Mouse (Mus musculus) limb, embryonic 13.5 days (tissue): ENCODE data around the gene Slc25a45. TPM values are rescaled to one million over a fixed set of nuclear protein-coding genes. Genes with fewer than 3 reads are reported as not detected.
"Not testable (repeated sequence)": the region's sequence is repeated elsewhere in the genome, so short reads cannot be mapped to it uniquely, and the experiment has no call there.

ENCODE experiments used
- ATAC-seq: fragments of 200-750 bp; cut with Nextera tagmentation; 2 replicates; pipeline ENCODE4 v1.8.0; 2017; ENCODE audit warnings: low read depth, moderate number of reproducible peaks, moderate TSS enrichment; ENCODE audit not compliant: low FRiP score
- H3K27ac ChIP-seq: fragments of 300-500 bp; sonication (generic); 2 replicates; pipeline ENCODE4 v1.5.1; 2015; ENCODE audit warnings: inconsistent platforms, mild to moderate bottlenecking, moderate library complexity
- H3K27me3 ChIP-seq: fragments of 300-500 bp; sonication (generic); 2 replicates; pipeline ENCODE4 v1.6.1; 2015; ENCODE audit warnings: mild to moderate bottlenecking, inconsistent platforms
- H3K36me3 ChIP-seq: fragments of 300-500 bp; sonication (generic); 2 replicates; pipeline ENCODE4 v1.6.1; 2015; ENCODE audit warnings: inconsistent platforms, mild to moderate bottlenecking, moderate library complexity
- H3K4me1 ChIP-seq: fragments of 300-500 bp; sonication (generic); 2 replicates; pipeline ENCODE4 v1.6.1; 2015; ENCODE audit warnings: inconsistent platforms
- H3K4me2 ChIP-seq: fragments of 300-500 bp; sonication (generic); replicated peaks from 2 replicates; pipeline ENCODE4 v1.6.1; 2015; ENCODE audit warnings: inconsistent platforms, mild to moderate bottlenecking, moderate library complexity
- H3K4me3 ChIP-seq: fragments of 300-500 bp; sonication (generic); 2 replicates; pipeline ENCODE4 v1.5.1; 2015; ENCODE audit warnings: moderate library complexity, mild to moderate bottlenecking, inconsistent platforms
- H3K9ac ChIP-seq: fragments of 300-500 bp; sonication (generic); 2 replicates; pipeline ENCODE4 v1.6.1; 2015; ENCODE audit warnings: mild to moderate bottlenecking, inconsistent platforms
- H3K9me3 ChIP-seq: fragments of 300-500 bp; sonication (generic); 2 replicates; pipeline ENCODE4 v1.6.1; 2016; ENCODE audit warnings: inconsistent platforms
- WGBS: fragments of 180-500 bp; shearing (Covaris S2); methylation state at CpG from one replicate; pipeline ENCODE4 v1.1.7; 2015; 5-methylcytosine and 5-hydroxymethylcytosine counted together
- polyA plus RNA-seq: library from polyadenylated mRNA; unstranded; fragments of >200 nt; fragmentation: Nextera tagmentation; extraction: Ambion mirVana; gene quantifications from 2 replicates; pipeline ENCODE4 v1.2.1, GENCODE M21; 2015

Gene Slc25a45
- polyA plus RNA-seq, 1 experiment from 2014 or later, result 2.3 TPM

- Histone ChIP-seq H3K4me3 (peak overlapping the region; percentile 7; the same call in 1 of the 2 replicates), H3K36me3 (peaks cover 55% of the 10 kb centered on the region), H3K27me3 (no peaks in the 10 kb centered on the region), H3K9me3 (no peaks in the 10 kb centered on the region), H3K9ac (peak overlapping the region; percentile 54), H3K4me1 (peaks cover 43% of the 10 kb centered on the region), H3K27ac (peak overlapping the region; percentile 83), H3K4me2 (peak overlapping the region; percentile 53)
- ATAC-seq, result peak; percentile 54; the same call in 1 of the 2 replicates
- 0% methylated on average over 7 of the region's 7 CpGs for WGBS
These were observed 6.3 kb upstream of the Slc25a45 start for GRCm38 (mm10) chr19:5871273-5871672.

GRCm38 (mm10) chr19:5871683-5872082, 5.9 kb upstream of the Slc25a45 start:
- WGBS, result 55% methylated on average over 6 of the region's 6 CpGs
- H3K4me3 ChIP-seq, result no peak overlapping the region

GRCm38 (mm10) chr19:5872528-5872927, 5.1 kb upstream of the Slc25a45 start:
- Histone ChIP-seq H3K9ac (0 out of 2 replicates have a peak overlapping the region, but pooled peaks have one; percentile 45), H3K27ac (0 out of 2 replicates have a peak overlapping the region, but pooled peaks have one; percentile 24), H3K27me3 (no peaks in the 10 kb centered on the region), H3K4me3 (no peak overlapping the region), H3K4me2 (no peak overlapping the region), H3K36me3 (peaks cover 42% of the 10 kb centered on the region), H3K9me3 (no peaks in the 10 kb centered on the region), H3K4me1 (peaks cover 47% of the 10 kb centered on the region)
- WGBS, result 95% methylated on average over 4 of the region's 4 CpGs
- ATAC-seq, result no peak

More at GRCm38 (mm10) chr19:5871683-5872082, 5.9 kb upstream of the Slc25a45 start:
- Histone ChIP-seq H3K27ac (peak overlapping the region; percentile 83), H3K4me1 (peaks cover 43% of the 10 kb centered on the region), H3K9ac (peak overlapping the region; percentile 54; the same call in 1 of the 2 replicates), H3K27me3 (no peaks in the 10 kb centered on the region), H3K4me2 (peak overlapping the region; percentile 53), H3K36me3 (peaks cover 50% of the 10 kb centered on the region), H3K9me3 (no peaks in the 10 kb centered on the region)
- ATAC-seq, result no peak

- H3K9ac ChIP-seq, result peak overlapping the region; percentile 45
- ATAC-seq, result no peak
These were observed 4.6 kb upstream of the Slc25a45 start for GRCm38 (mm10) chr19:5872931-5873556.

GRCm38 (mm10) chr19:5874391-5874968, 3.1 kb upstream of the Slc25a45 start:
- ATAC-seq, result no peak
- Histone ChIP-seq H3K4me3 (peak overlapping the region; percentile 82), H3K4me2 (peak overlapping the region; percentile 91), H3K27ac (no peak overlapping the region), H3K4me1 (peaks cover 54% of the 10 kb centered on the region), H3K36me3 (peaks cover 22% of the 10 kb centered on the region), H3K9me3 (no peaks in the 10 kb centered on the region), H3K9ac (peak overlapping the region; percentile 87), H3K27me3 (no peaks in the 10 kb centered on the region)
- WGBS, result 10% methylated on average over 13 of the region's 13 CpGs

More at GRCm38 (mm10) chr19:5872931-5873556, 4.6 kb upstream of the Slc25a45 start:
- no peak overlapping the region for H3K4me3 ChIP-seq
- peaks cover 51% of the 10 kb centered on the region for H3K4me1 ChIP-seq
- H3K27ac ChIP-seq, result no peak overlapping the region
- no peaks in the 10 kb centered on the region for H3K9me3 ChIP-seq
- H3K36me3 ChIP-seq, result peaks cover 37% of the 10 kb centered on the region
- H3K27me3 ChIP-seq, result no peaks in the 10 kb centered on the region
- 88% methylated on average over 19 of the region's 19 CpGs for WGBS
- H3K4me2 ChIP-seq, result peak overlapping the region; percentile 9; the same call in 1 of the 2 replicates

GRCm38 (mm10) chr19:5874969-5875480, 2.6 kb upstream of the Slc25a45 start, which contains the start of gene Frmd8:
Gene Frmd8 (minus strand): TSS chr19:5875274.
- Histone ChIP-seq H3K4me3 (peak within 1 kb of the TSS; percentile 82), H3K27ac (peak within 1 kb of the TSS; percentile 61; the same call in 1 of the 2 replicates), H3K4me1 (peaks cover 54% of the 10 kb centered on the region), H3K4me2 (peak within 1 kb of the TSS; percentile 91), H3K9ac (peak within 1 kb of the TSS; percentile 87), H3K36me3 (peaks cover 17% of the 10 kb centered on the region), H3K27me3 (no peaks in the 10 kb centered on the region), H3K9me3 (no peaks in the 10 kb centered on the region)
- under 1% methylated on average over 37 of the region's 37 CpGs for WGBS
- peak; percentile 87 for ATAC-seq

- no peak for ATAC-seq
- peak overlapping the region; percentile 32; the same call in 1 of the 2 replicates for H3K4me2 ChIP-seq
- H3K4me3 ChIP-seq, result no peak overlapping the region; the same call in 1 of the 2 replicates
- H3K4me1 ChIP-seq, result peaks cover 30% of the 10 kb centered on the region
- H3K9ac ChIP-seq, result peak overlapping the region; percentile 56
- H3K9me3 ChIP-seq, result no peaks in the 10 kb centered on the region
- H3K36me3 ChIP-seq, result no peaks in the 10 kb centered on the region
- no peaks in the 10 kb centered on the region for H3K27me3 ChIP-seq
- 87% methylated on average over 7 of the region's 7 CpGs for WGBS
- H3K27ac ChIP-seq, result no peak overlapping the region
These were observed 734 bp downstream of the Slc25a45 start for GRCm38 (mm10) chr19:5878362-5878722.

GRCm38 (mm10) chr19:5878916-5879315, 1.3 kb downstream of the Slc25a45 start:
- no peak overlapping the region; the same call in 1 of the 2 replicates for H3K9ac ChIP-seq
- no peak overlapping the region for H3K27ac ChIP-seq
- 85% methylated on average over 3 of the region's 3 CpGs for whole genome bisulfite sequencing
- no peak overlapping the region for H3K4me3 ChIP-seq
- no peak overlapping the region; the same call in 1 of the 2 replicates for H3K4me2 ChIP-seq
- no peaks in the 10 kb centered on the region for H3K36me3 ChIP-seq
- peaks cover 24% of the 10 kb centered on the region for H3K4me1 ChIP-seq
- H3K27me3 ChIP-seq, result no peaks in the 10 kb centered on the region
- no peak for ATAC-seq
- H3K9me3 ChIP-seq, result no peaks in the 10 kb centered on the region

GRCm38 (mm10) chr19:5879735-5880134, 2.1 kb downstream of the Slc25a45 start:
- ATAC-seq, result no peak
- Histone ChIP-seq H3K9me3 (no peaks in the 10 kb centered on the region), H3K27me3 (no peaks in the 10 kb centered on the region), H3K4me3 (no peak overlapping the region), H3K27ac (no peak overlapping the region), H3K36me3 (no peaks in the 10 kb centered on the region), H3K9ac (no peak overlapping the region), H3K4me1 (peaks cover 16% of the 10 kb centered on the region), H3K4me2 (no peak overlapping the region)
- 86% methylated on average over 7 of the region's 7 CpGs for WGBS

GRCm38 (mm10) chr19:5881155-5881554, 3.5 kb downstream of the Slc25a45 start:
- Histone ChIP-seq H3K36me3 (no peaks in the 10 kb centered on the region), H3K27ac (no peak overlapping the region), H3K4me3 (no peak overlapping the region), H3K4me1 (peaks cover 12% of the 10 kb centered on the region; the same call in 1 of the 2 replicates), H3K27me3 (no peaks in the 10 kb centered on the region), H3K9ac (no peak overlapping the region), H3K4me2 (no peak overlapping the region), H3K9me3 (no peaks in the 10 kb centered on the region)
- no peak for ATAC-seq
- 88% methylated on average over 6 of the region's 6 CpGs for WGBS

- not testable (repeated sequence) for ATAC-seq, H3K9me3 ChIP-seq, H3K4me2 ChIP-seq, H3K27me3 ChIP-seq, H3K9ac ChIP-seq, H3K36me3 ChIP-seq, H3K4me3 ChIP-seq, H3K27ac ChIP-seq
- H3K4me1 ChIP-seq, result peaks cover 12% of the 10 kb centered on the region; the same call in 1 of the 2 replicates
- 79% methylated on average over 5 of the region's 5 CpGs for WGBS
These were observed 4.5 kb downstream of the Slc25a45 start for GRCm38 (mm10) chr19:5882079-5882478.

GRCm38 (mm10) chr19:5883935-5884334, 6.3 kb downstream of the Slc25a45 start:
- Histone ChIP-seq H3K36me3 (no peaks in the 10 kb centered on the region), H3K27me3 (no peaks in the 10 kb centered on the region), H3K9ac (peak overlapping the region; percentile 35; the same call in 1 of the 2 replicates), H3K27ac (no peak overlapping the region), H3K4me3 (no peak overlapping the region), H3K9me3 (no peaks in the 10 kb centered on the region), H3K4me2 (no peak overlapping the region), H3K4me1 (no peaks in the 10 kb centered on the region)
- 34% methylated on average over 1 of the region's 1 CpGs for WGBS
- no peak for ATAC-seq
